Mouse (Mus musculus): ENCODE measurements around the gene Taf10. TPM values are rescaled to one million over a fixed set of nuclear protein-coding genes. Genes with fewer than 3 reads are reported as not detected.
A peak's percentile ranks its signal among the peaks of the same experiment; 100 is the strongest.
"Not testable (repeated sequence)": the region's sequence is repeated elsewhere in the genome, so short reads cannot be mapped to it uniquely, and the experiment has no call there.

Taf10 gene
- total and polyA plus RNA-seq, 3 experiments: 233 to 350 TPM; not detected in 1

GRCm38 (mm10) chr7:105751491-105752433, 7.6 kb upstream of the Taf10 start, which contains the start of gene Tpp1 (continued):
- TF ChIP-seq RCOR1 (IDR thresholded peaks at IDR 0.05; ENCODE audit: low read depth, low read length) (no peak), EP300 (IDR thresholded peaks at IDR 0.05; ENCODE audit: low read depth in 1 of 2, low read length in 2 of 2) (peak in 1 of 2 experiments; percentile 34; a peak in 1 of 4 replicates), NELFE (IDR thresholded peaks at IDR 0.05; ENCODE audit: low read depth, low read length) (peak; percentile 62), ZMIZ1 (IDR thresholded peaks at IDR 0.05; ENCODE audit: low read depth, low read length) (0 out of 2 replicates have a peak, but pooled peaks have one; percentile 29), MYB (IDR thresholded peaks at IDR 0.05; ENCODE audit: low read depth, low read length) (no peak), HCFC1 (IDR thresholded peaks at IDR 0.05; ENCODE audit: low read depth, low read length) (peak; percentile 80), USF1 (IDR thresholded peaks at IDR 0.05; ENCODE audit: low read depth, low read length) (peak; percentile 99), CHD1 (IDR thresholded peaks at IDR 0.05; ENCODE audit: low read depth, low read length) (no peak), MAFK (IDR thresholded peaks at IDR 0.05; ENCODE audit: borderline replicate concordance, low read depth, low read length) (no peak), MAX (IDR thresholded peaks at IDR 0.05; ENCODE audit: low read length) (peak; percentile 93), USF2 (IDR thresholded peaks at IDR 0.05; ENCODE audit: borderline replicate concordance in 1 of 2, insufficient read depth in 1 of 2, low read depth in 1 of 2, low read length in 2 of 2) (peak; percentile 93 to 99), BHLHE40 (IDR thresholded peaks at IDR 0.05; ENCODE audit: borderline replicate concordance, low read depth, low read length) (peak; percentile 81), JUND (IDR thresholded peaks at IDR 0.05; ENCODE audit: low read depth, low read length) (no peak), POLR2AphosphoS2 (IDR thresholded peaks at IDR 0.05; ENCODE audit: low read length) (no peak), ETS1 (IDR thresholded peaks at IDR 0.05; ENCODE audit: low read depth, low read length) (peak; percentile 80), CHD2 (IDR thresholded peaks at IDR 0.05; ENCODE audit: low read length) (peak; percentile 96), TBP (IDR thresholded peaks at IDR 0.05; ENCODE audit: low read depth, low read length) (no peak), TAL1 (IDR thresholded peaks at IDR 0.05; ENCODE audit: low read length) (no peak)

GRCm38 (mm10) chr7:105747776-105748175, 3.6 kb upstream of the Taf10 start:
- Histone ChIP-seq H3K9me3 (replicated peaks; ENCODE audit: insufficient read depth, low read length) (no peaks in the 10 kb centered on the region), H3K4me1 (ENCODE audit: control insufficient read depth in 1 of 2, insufficient read depth in 2 of 2, low read length in 2 of 2) (peaks cover 0 to 17% of the 10 kb centered on the region in 2 experiments; a peak in 2 of 4 replicates), H3K79me2 (ENCODE audit: control insufficient read depth, insufficient read depth, low read length, poor library complexity) (peaks cover 14% of the 10 kb centered on the region), H3K9ac (ENCODE audit: control insufficient read depth, low read depth, low read length, poor library complexity, severe bottlenecking) (no peak overlapping the region), H3K4me3 (ENCODE audit: control insufficient read depth in 1 of 2, insufficient read depth in 1 of 2, low read depth in 2 of 2, low read length in 2 of 2) (no peak overlapping the region), H3K36me3 (ENCODE audit: control insufficient read depth in 1 of 2, insufficient read depth in 2 of 2, low read length in 2 of 2) (peaks cover 0 to 5% of the 10 kb centered on the region in 2 experiments; a peak in 2 of 4 replicates), H3K27ac (ENCODE audit: control insufficient read depth, low read depth, low read length) (no peak overlapping the region), H3K27me3 (ENCODE audit: control insufficient read depth in 1 of 2, insufficient read depth in 2 of 2, low read length in 2 of 2) (no peaks in the 10 kb centered on the region)
- DNase-seq (ENCODE audit: low read depth, low spot score): no peak
- TF ChIP-seq MXI1 (IDR thresholded peaks at IDR 0.05; ENCODE audit: low read depth, low read length) (no peak), GATA1 (IDR thresholded peaks at IDR 0.05; ENCODE audit: low read depth, low read length) (no peak), USF1 (IDR thresholded peaks at IDR 0.05; ENCODE audit: low read depth, low read length) (no peak), NELFE (IDR thresholded peaks at IDR 0.05; ENCODE audit: low read depth, low read length) (no peak), RAD21 (IDR thresholded peaks at IDR 0.05; ENCODE audit: low read depth, low read length) (no peak), ZNF384 (IDR thresholded peaks at IDR 0.05; ENCODE audit: low read depth, low read length) (no peak), UBTF (IDR thresholded peaks at IDR 0.05; ENCODE audit: borderline replicate concordance, insufficient read depth, low read depth, low read length) (no peak), MAZ (IDR thresholded peaks at IDR 0.05; ENCODE audit: low read depth, low read length) (no peak), E2F4 (IDR thresholded peaks at IDR 0.05; ENCODE audit: borderline replicate concordance, low read depth, low read length) (no peak), POLR2AphosphoS2 (IDR thresholded peaks at IDR 0.05; ENCODE audit: low read length) (no peak), JUND (IDR thresholded peaks at IDR 0.05; ENCODE audit: low read depth, low read length) (no peak), CHD1 (IDR thresholded peaks at IDR 0.05; ENCODE audit: low read depth, low read length) (no peak), CHD2 (IDR thresholded peaks at IDR 0.05; ENCODE audit: low read length) (no peak)

GRCm38 (mm10) chr7:105743246-105743925, 775 bp downstream of the Taf10 start:
- not testable (repeated sequence) for H3K27me3 ChIP-seq (ENCODE audit: control insufficient read depth in 1 of 2, insufficient read depth in 2 of 2, low read length in 2 of 2); H3K9me3 ChIP-seq (replicated peaks; ENCODE audit: insufficient read depth, low read length)
- peaks cover 14% of the 10 kb centered on the region for H3K79me2 ChIP-seq (ENCODE audit: control insufficient read depth, insufficient read depth, low read length, poor library complexity)
- peaks cover 4 to 20% of the 10 kb centered on the region in 2 experiments; a peak in 3 of 4 replicates for H3K36me3 ChIP-seq (ENCODE audit: control insufficient read depth in 1 of 2, insufficient read depth in 2 of 2, low read length in 2 of 2)
- peak; percentile 29 for DNase-seq (ENCODE audit: low read depth, low spot score)
- H3K4me1 ChIP-seq (ENCODE audit: control insufficient read depth in 1 of 2, insufficient read depth in 2 of 2, low read length in 2 of 2): peaks cover 9 to 19% of the 10 kb centered on the region in 2 experiments
- H3K4me3 ChIP-seq (ENCODE audit: control insufficient read depth in 1 of 2, insufficient read depth in 1 of 2, low read depth in 2 of 2, low read length in 2 of 2): peak overlapping the region; percentile 90 to 92
- H3K27ac ChIP-seq (ENCODE audit: control insufficient read depth, low read depth, low read length): peak overlapping the region; percentile 59
- peak overlapping the region; percentile 97 for H3K9ac ChIP-seq (ENCODE audit: control insufficient read depth, low read depth, low read length, poor library complexity, severe bottlenecking)

Measured in MEL (cell line).